Mouse (Mus musculus): ENCODE data around the gene Nfic.
A peak's percentile ranks its signal among the peaks of the same experiment; 100 is the strongest.

The Nfic gene

GRCm38 (mm10) chr10:81455181-81455895 is at the start of gene Nfic:
Gene Nfic (minus strand): TSS chr10:81455635.
- no peak for DNase-seq (ENCODE audit: low read depth, low spot score)

- DNase-seq (ENCODE audit: low read depth, low spot score) = no peak
Observed at GRCm38 (mm10) chr10:81502658-81503057, 47.2 kb upstream of the Nfic start.

GRCm38 (mm10) chr10:81501863-81502262 is 46.4 kb upstream of the Nfic start:
- DNase-seq (ENCODE audit: low read depth, low spot score) = no peak

GRCm38 (mm10) chr10:81500032-81500431 is 44.6 kb upstream of the Nfic start, which contains the start of gene S1pr4:
Gene S1pr4 (minus strand): TSS chr10:81500132.
- DNase-seq (ENCODE audit: low read depth, low spot score) = no peak

GRCm38 (mm10) chr10:81499250-81499901 is 43.9 kb upstream of the Nfic start:
- DNase-seq (ENCODE audit: low read depth, low spot score) = no peak

GRCm38 (mm10) chr10:81498316-81499249 is 43.1 kb upstream of the Nfic start:
- no peak for DNase-seq (ENCODE audit: low read depth, low spot score)

- no peak for DNase-seq (ENCODE audit: low read depth, low spot score)
Observed at GRCm38 (mm10) chr10:81497401-81498270, 42.2 kb upstream of the Nfic start.

GRCm38 (mm10) chr10:81496969-81497368 is 41.5 kb upstream of the Nfic start:
- DNase-seq (ENCODE audit: low read depth, low spot score) = no peak

- DNase-seq (ENCODE audit: low read depth, low spot score) = peak; percentile 93
Observed at GRCm38 (mm10) chr10:81496264-81496901, 40.9 kb upstream of the Nfic start, which contains the start of gene Ncln. Gene Ncln (minus strand): TSS chr10:81496392.

- no peak for DNase-seq (ENCODE audit: low read depth, low spot score)
Observed at GRCm38 (mm10) chr10:81495616-81496263, 40.3 kb upstream of the Nfic start.

GRCm38 (mm10) chr10:81495151-81495550 is 39.7 kb upstream of the Nfic start:
- no peak for DNase-seq (ENCODE audit: low read depth, low spot score)

GRCm38 (mm10) chr10:81494260-81495041 is 39.0 kb upstream of the Nfic start:
- no peak for DNase-seq (ENCODE audit: low read depth, low spot score)

GRCm38 (mm10) chr10:81493601-81494220 is 38.3 kb upstream of the Nfic start:
- DNase-seq (ENCODE audit: low read depth, low spot score) = no peak

- no peak for DNase-seq (ENCODE audit: low read depth, low spot score)
Observed at GRCm38 (mm10) chr10:81492606-81493240, 37.3 kb upstream of the Nfic start.

- no peak for DNase-seq (ENCODE audit: low read depth, low spot score)
Observed at GRCm38 (mm10) chr10:81491018-81491417, 35.6 kb upstream of the Nfic start.

- no peak for DNase-seq (ENCODE audit: low read depth, low spot score)
Observed at GRCm38 (mm10) chr10:81489941-81490340, 34.5 kb upstream of the Nfic start.

GRCm38 (mm10) chr10:81488081-81488480 is 32.6 kb upstream of the Nfic start:
- no peak for DNase-seq (ENCODE audit: low read depth, low spot score)

- DNase-seq (ENCODE audit: low read depth, low spot score) = no peak
Observed at GRCm38 (mm10) chr10:81486496-81486895, 31.1 kb upstream of the Nfic start.
